Mouse (Mus musculus): ENCODE results near the gene Jmjd4. TPM values are rescaled to one million over a fixed set of nuclear protein-coding genes. Genes with fewer than 3 reads are reported as not detected.
A peak's percentile ranks its signal among the peaks of the same experiment; 100 is the strongest.

Gene Jmjd4
- polyA plus RNA-seq, 3 experiments from 2014 or later: 3.6 to 5.8 (median 5.2) TPM

DNA sequence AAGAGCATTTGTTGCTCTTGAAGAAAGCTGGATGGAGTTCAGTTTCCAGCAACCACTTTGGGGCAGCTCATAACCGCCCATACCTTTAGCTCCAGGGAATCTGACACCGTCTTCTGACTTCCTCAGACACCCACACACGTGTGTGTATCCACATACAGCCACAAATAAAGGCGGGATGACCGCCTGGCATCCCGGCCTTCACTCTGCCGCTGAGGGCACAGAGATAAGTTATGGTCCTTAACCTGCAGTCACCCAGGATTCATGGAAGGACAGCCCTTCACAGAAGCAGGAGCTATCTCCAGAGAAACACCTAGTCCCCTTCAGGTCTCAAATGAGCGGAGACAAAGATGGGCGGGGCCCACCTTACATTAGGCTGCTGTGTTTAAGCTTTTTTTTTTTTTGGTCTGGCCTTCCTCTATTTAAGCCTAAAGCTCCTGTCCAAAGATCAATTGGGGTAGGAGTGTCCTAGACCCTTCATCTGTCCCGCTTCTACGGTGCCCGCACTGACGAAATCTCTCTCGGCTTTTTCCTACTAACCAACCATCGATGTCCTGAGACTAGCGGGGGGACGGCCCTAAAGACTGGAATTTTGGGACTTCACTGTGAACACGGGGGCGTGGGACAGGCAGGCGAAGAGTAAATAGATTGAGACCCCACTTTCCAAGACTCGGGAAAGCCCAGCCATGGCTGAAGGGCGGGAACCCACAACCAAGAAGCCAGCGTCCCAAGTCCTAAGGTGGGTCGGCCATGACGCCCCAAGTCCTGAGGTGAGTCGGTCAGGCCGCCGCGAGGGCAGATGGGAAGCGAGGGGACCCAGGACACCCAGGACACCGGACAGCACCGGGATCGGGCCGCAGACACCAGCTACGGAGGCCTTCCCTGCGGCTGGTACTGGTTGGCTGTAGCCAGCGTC, 21.8 kb downstream of the Jmjd4 start:
- ATAC-seq: peak; percentile 30

DNA sequence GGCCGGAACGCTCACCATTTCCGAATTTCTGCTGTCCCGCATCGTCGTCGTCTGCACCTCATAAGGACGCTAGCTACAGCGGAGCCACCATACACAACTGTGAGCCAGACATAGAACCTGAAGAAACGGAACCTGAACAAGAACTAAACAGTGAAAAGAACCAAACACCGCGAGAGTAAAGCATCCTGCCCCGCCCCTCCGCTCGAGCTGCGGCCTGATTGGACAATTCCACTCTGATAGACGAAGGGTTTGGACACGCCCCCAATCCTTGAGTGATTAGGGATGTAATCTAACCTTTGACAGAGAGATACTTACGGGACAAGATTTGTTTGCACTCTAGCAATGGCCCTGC, 22.5 kb downstream of the Jmjd4 start, which contains the start of gene Zfp867:
Gene Zfp867, minus strand, starts transcription at position 149 of the 352 bp plus-strand sequence.
- ATAC-seq: peak; percentile 97

DNA sequence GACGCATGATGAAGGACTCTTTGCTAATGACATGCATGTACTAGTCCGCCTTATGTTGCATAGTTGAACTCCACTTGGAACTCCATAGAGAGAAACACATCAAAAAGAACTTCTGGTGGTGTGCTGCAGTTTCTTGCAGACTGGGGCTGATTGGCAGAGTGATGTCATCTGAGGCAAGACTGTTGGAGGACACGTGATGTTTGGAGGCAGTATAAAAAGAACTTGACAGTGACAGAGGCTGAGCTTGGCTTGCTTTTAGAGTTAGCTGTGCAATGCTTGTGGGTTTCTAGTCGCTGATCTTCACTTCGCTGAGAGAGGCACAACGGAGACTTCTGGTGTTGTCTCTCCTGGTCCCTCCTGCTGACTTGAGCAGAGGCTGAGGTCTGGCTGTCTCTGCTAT, 27.4 kb downstream of the Jmjd4 start:
- no peak for ATAC-seq

DNA sequence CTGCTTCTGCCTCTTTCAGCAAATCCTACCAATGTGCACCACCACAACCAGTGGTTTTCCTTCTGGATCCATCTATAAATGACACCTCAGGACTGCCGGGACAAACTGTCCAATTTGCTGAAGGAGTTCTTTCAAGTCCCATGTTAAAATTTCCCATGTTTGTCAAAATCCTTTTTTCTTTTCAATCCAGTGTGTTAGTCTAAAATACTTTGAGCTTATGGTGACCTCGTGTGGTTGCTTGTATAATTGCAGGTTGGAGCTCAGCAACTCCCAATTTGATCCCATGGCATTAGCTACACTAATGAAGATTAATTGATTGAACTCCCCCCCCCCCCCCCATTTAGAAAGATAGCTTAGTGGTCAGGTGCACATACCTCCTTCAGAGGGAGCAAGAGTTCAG, 33.4 kb downstream of the Jmjd4 start:
- ATAC-seq: no peak

DNA sequence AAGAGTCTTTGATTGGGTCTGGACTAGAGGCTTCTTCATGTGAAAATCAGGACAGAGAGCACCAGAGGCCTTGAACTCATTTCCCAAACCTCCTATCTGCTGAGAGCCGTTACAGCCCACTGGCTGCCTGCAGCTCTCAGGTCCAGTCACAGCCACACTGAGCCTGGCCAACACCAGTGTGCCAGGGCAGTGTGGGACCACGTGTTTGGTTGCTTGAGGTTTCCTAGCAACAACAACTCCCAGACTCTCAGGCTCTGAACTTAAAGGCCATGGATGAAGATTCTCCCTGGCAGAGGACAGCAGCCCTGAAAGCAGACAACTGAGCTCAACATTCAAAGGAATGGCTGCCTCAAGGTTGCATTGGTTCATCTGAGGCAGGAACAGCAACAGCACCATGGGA, 35.8 kb downstream of the Jmjd4 start:
- ATAC-seq: no peak

DNA sequence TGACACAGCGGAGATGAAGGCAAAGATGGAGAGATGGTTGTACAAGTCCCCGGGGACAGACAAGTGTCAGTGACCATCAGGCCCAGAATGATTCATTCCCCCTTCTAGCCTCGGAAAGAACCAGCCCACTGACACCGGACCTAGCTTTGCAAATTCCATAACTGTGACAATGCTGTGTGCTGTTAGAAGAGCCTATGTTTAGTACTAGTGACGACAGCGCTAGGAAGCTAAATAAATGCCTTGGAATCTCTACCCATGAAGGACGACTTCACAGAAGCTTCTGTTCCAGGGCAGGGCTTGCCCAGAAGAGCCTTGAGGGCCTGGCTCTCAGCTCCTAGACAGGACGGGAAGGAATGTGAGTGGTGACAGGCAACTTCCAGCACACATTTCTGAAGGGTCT, 36.4 kb downstream of the Jmjd4 start:
- ATAC-seq: no peak

DNA sequence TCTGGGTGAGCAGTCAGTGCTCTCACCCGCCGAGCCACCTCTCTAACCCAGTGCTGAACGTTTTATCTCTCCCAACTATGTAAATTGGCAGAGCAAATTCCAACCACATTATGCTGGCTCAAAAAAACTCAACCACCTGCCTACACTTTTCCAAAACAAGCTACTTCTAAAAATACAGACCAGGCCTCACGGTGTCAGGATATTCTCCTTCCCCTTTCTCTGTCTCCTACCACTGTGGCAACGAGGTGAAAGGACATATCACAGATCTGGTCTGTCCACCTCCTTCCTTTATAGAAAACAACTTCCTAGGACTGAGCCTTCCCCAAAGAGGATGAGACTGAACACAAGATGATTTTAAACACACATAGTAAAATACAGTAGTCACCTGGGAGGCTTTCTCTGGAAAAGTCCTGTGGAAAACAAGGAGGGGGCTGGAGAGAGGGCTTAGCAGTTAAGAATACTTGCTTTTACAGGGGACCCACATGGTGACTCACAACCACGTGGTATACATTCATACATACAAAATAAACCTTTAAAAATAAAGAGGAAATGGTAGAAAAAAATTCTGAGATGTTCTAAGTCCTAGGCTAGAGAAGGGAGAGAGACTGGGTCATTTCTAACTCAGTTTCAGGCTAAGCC, 46.9 kb downstream of the Jmjd4 start:
- ATAC-seq: no peak

DNA sequence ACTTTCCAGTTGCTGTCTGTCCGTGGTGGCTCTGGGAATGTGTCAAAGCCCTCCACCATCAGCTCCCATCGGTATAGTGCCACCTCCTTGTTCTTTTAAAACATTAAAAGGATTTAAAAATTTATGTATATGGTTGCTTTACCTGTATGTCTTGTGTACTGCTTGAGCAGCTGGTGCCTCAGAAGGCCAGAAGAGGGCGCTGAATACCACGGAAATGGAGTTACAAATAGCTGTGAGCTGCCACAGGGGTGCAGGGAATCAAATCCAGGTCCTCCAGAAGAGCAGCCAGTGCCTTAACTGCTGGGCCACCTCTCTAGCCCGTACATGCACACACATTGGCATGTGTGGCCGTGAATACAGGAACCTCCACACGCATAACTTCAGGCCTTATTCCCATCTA, 47.9 kb downstream of the Jmjd4 start:
- no peak for ATAC-seq

DNA sequence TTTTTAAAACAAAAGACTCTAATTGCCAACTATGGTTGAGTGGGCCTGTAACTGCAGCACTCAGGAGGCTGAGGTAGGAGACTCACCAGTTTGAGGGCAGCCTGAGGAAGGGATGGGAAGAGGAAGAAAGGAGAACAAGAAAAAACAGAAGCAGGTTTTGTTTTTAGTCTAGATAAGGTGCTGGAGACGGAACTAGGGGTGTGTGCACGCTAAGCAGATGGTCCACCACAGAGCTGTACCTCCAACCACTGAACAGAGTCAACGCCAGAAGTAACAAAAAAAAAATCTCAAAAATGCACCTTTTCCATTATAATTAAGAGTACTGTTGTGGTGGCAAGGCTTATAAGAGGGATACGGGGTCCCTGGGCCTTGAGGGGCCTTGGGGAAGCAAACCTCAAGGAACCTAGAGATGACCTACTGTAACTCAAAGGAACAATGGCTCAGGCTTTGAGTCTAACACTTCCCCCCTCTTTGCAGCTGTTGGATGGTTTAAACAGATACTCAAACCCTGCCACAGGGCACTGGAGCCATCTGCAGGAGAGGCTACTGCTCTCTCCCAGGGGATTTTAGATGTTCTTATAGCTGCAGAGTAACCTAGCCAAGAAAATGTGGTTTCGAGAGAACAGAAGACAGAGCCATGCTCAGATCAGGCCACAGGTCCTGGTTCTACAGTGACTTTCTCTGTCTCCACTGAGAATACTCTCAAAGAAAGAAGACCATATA, 52.3 kb downstream of the Jmjd4 start:
- ATAC-seq: no peak

DNA sequence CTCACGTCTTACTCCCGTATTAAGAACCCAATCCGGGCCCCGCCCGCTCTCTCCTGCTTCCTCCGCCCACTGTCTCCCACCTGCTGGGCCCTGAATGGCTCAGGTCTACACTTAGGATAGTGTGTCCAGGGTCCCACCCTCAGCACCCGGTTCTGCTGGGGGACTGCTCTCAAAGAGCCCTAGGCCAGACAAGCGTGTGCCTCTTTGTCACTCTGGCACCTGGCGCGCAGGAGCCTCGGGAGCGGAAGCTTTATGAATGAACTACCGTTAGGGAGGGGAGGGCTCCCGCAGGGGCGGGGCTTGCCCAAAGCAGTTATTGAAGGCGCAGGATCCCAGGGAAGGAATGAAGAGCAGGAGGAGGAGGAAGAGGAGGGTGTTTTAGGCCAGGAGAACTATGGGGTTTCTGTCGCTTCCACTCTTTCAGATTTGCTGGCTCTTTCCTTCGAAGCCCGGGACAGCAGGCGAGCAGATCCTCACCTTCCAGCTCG, 55.5 kb downstream of the Jmjd4 start:
- ATAC-seq: peak; percentile 53

DNA sequence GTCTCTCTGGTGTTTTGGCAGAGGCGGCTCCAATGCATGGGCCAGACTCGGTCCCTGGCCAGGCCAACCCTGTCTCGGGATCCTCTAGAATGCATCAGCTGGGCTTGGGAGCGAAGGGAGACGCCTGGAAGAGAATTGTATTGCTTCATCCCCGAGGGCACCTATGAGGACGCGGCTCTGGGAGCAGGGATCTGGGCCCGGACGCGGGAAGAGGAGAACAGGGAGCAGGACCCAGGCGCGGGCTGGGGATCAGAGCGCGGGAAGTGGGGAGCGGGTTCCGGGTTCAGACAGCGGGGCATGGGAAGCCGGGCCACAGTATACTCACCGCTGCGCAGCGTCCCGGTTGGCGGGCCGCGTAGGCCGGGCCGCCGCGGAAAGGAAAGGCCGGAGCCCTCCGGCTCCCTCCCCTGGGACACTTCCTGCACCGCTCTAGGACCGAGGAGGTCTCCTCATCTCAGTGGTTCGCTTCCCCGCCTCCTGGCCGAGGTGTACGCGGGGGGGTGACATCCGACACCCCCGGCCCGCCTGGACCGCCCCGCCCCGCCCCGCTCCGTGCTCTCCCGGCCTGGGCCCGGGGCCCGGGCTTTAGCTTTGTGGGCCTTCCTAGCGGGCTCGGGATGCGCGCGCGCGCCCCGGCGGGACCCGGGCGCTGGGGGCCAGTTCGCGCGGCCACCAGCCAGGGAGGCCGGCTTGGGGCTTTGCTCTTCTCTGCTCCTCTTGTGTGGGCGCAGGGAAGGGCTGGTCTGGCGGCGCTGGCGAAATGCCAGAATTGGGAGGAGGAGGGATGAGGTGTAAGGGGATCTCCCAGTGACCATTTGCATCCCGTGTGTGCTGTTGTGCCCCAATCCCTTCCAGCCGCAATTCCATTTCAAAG, 56.2 kb downstream of the Jmjd4 start:
- ATAC-seq: peak; percentile 86

DNA sequence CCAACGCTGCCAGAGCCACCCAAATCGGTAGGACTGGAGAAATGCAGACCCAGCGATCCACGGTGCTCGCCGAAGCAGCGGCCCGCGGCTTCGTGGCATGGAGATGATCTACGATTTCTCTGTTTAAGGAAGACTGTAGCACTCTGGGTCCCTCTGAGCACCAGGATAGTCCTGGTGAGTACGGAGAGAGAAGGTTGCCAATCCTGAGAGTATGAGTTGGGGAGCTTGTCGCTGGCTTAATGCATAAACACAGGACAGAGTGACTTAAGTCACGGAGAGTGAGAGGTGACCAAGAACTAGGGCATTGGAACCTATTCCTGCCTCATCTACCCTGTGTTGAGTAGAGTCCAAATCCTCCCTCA, 56.8 kb downstream of the Jmjd4 start:
- ATAC-seq: no peak

Other genes starting within 250 kb of the Jmjd4 start
- 10 to 100 TPM; 43.4 to 49.1 (median 46.7) TPM for gene Mrpl55, start 247.6 kb upstream of the Jmjd4 start, polyA plus RNA-seq (2017; shearing (Covaris generic))
- gene 2310033P09Rik, start 241.7 kb upstream of the Jmjd4 start, polyA plus RNA-seq (2017; shearing (Covaris generic)): 10 to 100 TPM; 19.6 to 22.1 (median 19.8) TPM
- 100 to 1,000 TPM; 339 to 371 (median 345) TPM for gene Arf1, start 221.8 kb upstream of the Jmjd4 start, polyA plus RNA-seq (2017; shearing (Covaris generic))
- under 1 TPM in 1 of 3 experiments, not detected in 2; 0.24 TPM for gene Wnt3a, start 159.3 kb upstream of the Jmjd4 start, polyA plus RNA-seq (2017; shearing (Covaris generic))
- not detected for gene Wnt9a, start 143.1 kb upstream of the Jmjd4 start, polyA plus RNA-seq (2017; shearing (Covaris generic))
- gene Prss38, start 74.4 kb upstream of the Jmjd4 start, polyA plus RNA-seq (2017; shearing (Covaris generic)): under 1 TPM in 1 of 3 experiments, not detected in 2; 0.27 TPM
- gene Snap47, start 1.1 kb downstream of the Jmjd4 start, polyA plus RNA-seq (2017; shearing (Covaris generic)): 10 to 100 TPM; 42.0 to 62.2 (median 50.1) TPM
- 1 to 10 TPM; 4.1 to 4.7 (median 4.2) TPM for gene Zfp867, start 22.4 kb downstream of the Jmjd4 start, polyA plus RNA-seq (2017; shearing (Covaris generic))
- gene Zkscan17, start 76.7 kb downstream of the Jmjd4 start, polyA plus RNA-seq (2017; shearing (Covaris generic)): 10 to 100 TPM in 1 of 3 experiments, 1 to 10 TPM in 2; 9.3 to 10.0 (median 9.7) TPM
- gene Nlrp3, start 91.5 kb downstream of the Jmjd4 start, polyA plus RNA-seq (2017; shearing (Covaris generic)): not detected
- gene Olfr222, start 126.2 kb downstream of the Jmjd4 start, polyA plus RNA-seq (2017; shearing (Covaris generic)): not detected
- gene Olfr223, start 143.2 kb downstream of the Jmjd4 start, polyA plus RNA-seq (2017; shearing (Covaris generic)): not detected
- 10 to 100 TPM; 16.4 to 27.3 (median 22.0) TPM for gene Mprip, start 211.3 kb downstream of the Jmjd4 start, polyA plus RNA-seq (2017; shearing (Covaris generic))